Comparison of ENCODE assay signal across 9 mouse cellular contexts in the genomic region with DNA sequence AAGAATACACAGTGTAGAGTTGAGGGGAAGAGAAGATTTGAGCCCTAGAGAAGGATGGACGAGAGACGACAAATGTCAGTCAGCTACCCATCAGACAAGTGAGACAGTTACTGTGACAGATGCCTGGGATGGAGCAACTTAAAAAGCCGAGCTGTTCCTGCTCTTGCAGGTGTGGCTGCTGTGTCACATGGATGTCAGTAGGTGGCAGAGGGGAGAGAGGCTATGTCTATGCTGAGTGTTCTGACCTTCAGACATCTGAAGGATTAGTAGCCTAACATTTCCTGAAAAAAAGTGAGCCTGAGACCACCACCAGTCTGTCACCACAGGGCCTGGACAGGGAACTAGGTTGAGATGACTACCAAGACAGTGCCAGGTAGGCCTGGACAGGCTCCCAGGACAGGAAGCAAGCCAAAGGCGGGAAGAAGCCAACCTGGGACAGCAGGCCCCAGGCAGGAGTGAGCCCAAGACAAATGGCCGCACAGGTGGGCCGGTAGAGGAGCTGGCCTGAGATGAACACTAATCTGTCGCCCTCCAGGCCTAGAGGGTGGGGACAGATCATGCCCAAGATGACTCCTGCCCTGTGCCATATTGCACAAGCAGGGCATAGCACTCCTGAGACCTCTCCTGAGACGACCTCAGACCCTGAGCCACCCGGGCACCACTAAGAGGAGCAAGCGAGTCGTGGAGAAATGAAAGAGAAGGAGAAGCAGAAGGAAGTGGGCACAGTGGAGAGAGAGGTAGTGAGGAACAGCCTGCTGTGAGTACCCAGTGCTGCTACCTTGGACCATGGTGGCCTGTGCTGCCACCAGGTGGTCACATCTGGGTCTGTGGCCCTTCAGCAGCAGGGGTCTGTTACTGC. TPM values are rescaled to one million over a fixed set of nuclear protein-coding genes. Genes with fewer than 3 reads are reported as not detected.
DNase-seq lines count a peak whose midpoint lies in the region; ATAC-seq and TF ChIP-seq lines count a peak whose summit lies in the region.
"Had no signal": no experiment of that assay in that cellular context is flagged by ENCODE, and none has a peak within 500 bp of the region (broad histone marks: within the 10 kb centered on the region; RNA-seq: fewer than 3 reads in every experiment).

No protein-coding gene starts in this region.

- DNase-seq in forebrain, embryonic 11.5 days (ENCODE audit: low spot score), result no peak
- DNase-seq in CH12.LX (ENCODE audit: extremely low read depth), result peak; percentile 69
- DNase-seq in cerebellum, postnatal 25 days, result peak; percentile 87 to 88
- no peak for DNase-seq in left cerebral cortex, adult 8-10 months (ENCODE audit: low spot score in 2 of 2)
- no peak for DNase-seq in frontal cortex, postnatal 25 days (ENCODE audit: low spot score in 2 of 2)

- H3K9ac ChIP-seq in forebrain, embryonic 11.5 days (ENCODE audit: low read length), result no peak overlapping the region
- no peak overlapping the region for H3K9ac ChIP-seq in forebrain, embryonic 16.5 days (replicated peaks; ENCODE audit: low read depth, low read length)
- H3K9ac ChIP-seq in CH12.LX (ENCODE audit: insufficient read depth, low read depth), result no peak overlapping the region
- 0 out of 2 replicates have a peak overlapping the region, but pooled peaks have one; percentile 6 for H3K9ac ChIP-seq in hindbrain, embryonic 16.5 days (ENCODE audit: low read depth, low read length)
- no peak overlapping the region for H3K9ac ChIP-seq in midbrain, embryonic 16.5 days (ENCODE audit: low read depth, low read length)

- H3K4me3 ChIP-seq in forebrain, embryonic 11.5 days (ENCODE audit: low read depth, low read length), result no peak overlapping the region
- no peak overlapping the region for H3K4me3 ChIP-seq in forebrain, embryonic 16.5 days (replicated peaks; ENCODE audit: low read length)
- no peak overlapping the region for H3K4me3 ChIP-seq in CH12.LX (replicated peaks in 1 of 3; ENCODE audit: low read depth in 2 of 3, low read length in 2 of 3, poor library complexity in 1 of 3)
- H3K4me3 ChIP-seq in hindbrain, embryonic 16.5 days (ENCODE audit: low read length), result no peak overlapping the region
- H3K4me3 ChIP-seq in midbrain, embryonic 16.5 days (ENCODE audit: low read depth, low read length), result no peak overlapping the region

- TF ChIP-seq POLR2A in CH12.LX (IDR thresholded peaks at IDR 0.05; ENCODE audit: low read depth, low read length), result no peak

- no peaks in the 10 kb centered on the region for H3K36me3 ChIP-seq in forebrain, embryonic 11.5 days (ENCODE audit: control insufficient read depth, insufficient read depth, low read length)
- H3K36me3 ChIP-seq in forebrain, embryonic 16.5 days (ENCODE audit: control insufficient read depth, insufficient read depth), result no peaks in the 10 kb centered on the region
- H3K36me3 ChIP-seq in CH12.LX (replicated peaks in 1 of 2; ENCODE audit: control insufficient read depth in 1 of 2, insufficient read depth in 1 of 2, low read length in 1 of 2), result no peaks in the 10 kb centered on the region
- H3K36me3 ChIP-seq in hindbrain, embryonic 16.5 days (ENCODE audit: control insufficient read depth, insufficient read depth, low read length), result no peaks in the 10 kb centered on the region
- H3K36me3 ChIP-seq in midbrain, embryonic 16.5 days (ENCODE audit: control insufficient read depth, insufficient read depth, low read length), result no peaks in the 10 kb centered on the region

- no peak for TF ChIP-seq EP300 in CH12.LX (IDR thresholded peaks at IDR 0.05; ENCODE audit: low read length)

- peak; percentile 37; the same call in 1 of the 2 replicates for ATAC-seq in forebrain, embryonic 11.5 days (replicated peaks; ENCODE audit: low FRiP score)
- no peak for ATAC-seq in forebrain, embryonic 16.5 days
- ATAC-seq in hindbrain, embryonic 16.5 days, result peak; percentile 65
- ATAC-seq in midbrain, embryonic 16.5 days, result 0 out of 2 replicates have a peak, but pooled peaks have one; percentile 21

- peak; percentile 73 to 82 for TF ChIP-seq CTCF in CH12.LX (conservative IDR thresholded peaks at IDR 0.05 in 1 of 2, IDR thresholded peaks at IDR 0.05 in 1 of 2; ENCODE audit: low read depth in 2 of 2, low read length in 2 of 2)

- H3K27ac ChIP-seq in forebrain, embryonic 11.5 days (ENCODE audit: low read depth, low read length), result no peak overlapping the region
- no peak overlapping the region for H3K27ac ChIP-seq in forebrain, embryonic 16.5 days (ENCODE audit: low read length)
- H3K27ac ChIP-seq in CH12.LX (ENCODE audit: insufficient read depth, low read depth), result no peak overlapping the region
- H3K27ac ChIP-seq in hindbrain, embryonic 16.5 days (ENCODE audit: low read depth, low read length), result no peak overlapping the region
- no peak overlapping the region for H3K27ac ChIP-seq in midbrain, embryonic 16.5 days (ENCODE audit: low read length)

- in situ Hi-C loops in CH12.LX (cut with MboI; ENCODE audit: low pct_ligation_motif_present, low pct_unique_long_range_greater_than_20kb, low sequenced_read_pairs), result no loop called here

- TF ChIP-seq RAD21 in CH12.LX (IDR thresholded peaks at IDR 0.05; ENCODE audit: low read depth, low read length), result peak; percentile 75

- no peaks in the 10 kb centered on the region for H3K4me1 ChIP-seq in forebrain, embryonic 11.5 days (replicated peaks; ENCODE audit: control insufficient read depth, insufficient read depth, low read length)
- no peaks in the 10 kb centered on the region for H3K4me1 ChIP-seq in forebrain, embryonic 16.5 days (replicated peaks; ENCODE audit: control insufficient read depth, insufficient read depth, low read length)
- H3K4me1 ChIP-seq in CH12.LX (ENCODE audit: control insufficient read depth in 1 of 2, insufficient read depth in 2 of 2), result peaks cover 7 to 16% of the 10 kb centered on the region in 2 experiments
- no peaks in the 10 kb centered on the region for H3K4me1 ChIP-seq in hindbrain, embryonic 16.5 days (ENCODE audit: control insufficient read depth, insufficient read depth, low read depth, low read length)
- no peaks in the 10 kb centered on the region for H3K4me1 ChIP-seq in midbrain, embryonic 16.5 days (ENCODE audit: control insufficient read depth, insufficient read depth, low read length)

- no peaks in the 10 kb centered on the region for H3K79me2 ChIP-seq in CH12.LX (replicated peaks; ENCODE audit: control insufficient read depth, extremely low read depth, insufficient read depth, poor library complexity, severe bottlenecking)

- WGBS in forebrain, embryonic 11.5 days, result 78% methylated on average over 11 of the region's 11 CpGs
- WGBS in forebrain, embryonic 16.5 days, result 83% methylated on average over 11 of the region's 11 CpGs
- 79% methylated on average over 11 of the region's 11 CpGs for WGBS in hindbrain, embryonic 16.5 days
- WGBS in midbrain, embryonic 16.5 days, result 82% methylated on average over 11 of the region's 11 CpGs

- no peak overlapping the region for H3K4me2 ChIP-seq in forebrain, embryonic 11.5 days (ENCODE audit: low read depth, low read length, severe bottlenecking)
- H3K4me2 ChIP-seq in forebrain, embryonic 16.5 days (ENCODE audit: low read length), result no peak overlapping the region
- H3K4me2 ChIP-seq in CH12.LX (ENCODE audit: insufficient read depth, low read depth, poor library complexity, severe bottlenecking), result 0 out of 2 replicates have a peak overlapping the region, but pooled peaks have one; percentile 7
- H3K4me2 ChIP-seq in hindbrain, embryonic 16.5 days (ENCODE audit: low read length), result no peak overlapping the region
- no peak overlapping the region for H3K4me2 ChIP-seq in midbrain, embryonic 16.5 days (ENCODE audit: low read length)

- dilution Hi-C loops in CH12.LX (cut with MboI; ENCODE audit: extremely low pct_ligation_motif_present, extremely low pct_unique_long_range_greater_than_20kb, low sequenced_read_pairs), result no loop called here

- no peaks in the 10 kb centered on the region for H3K9me3 ChIP-seq in forebrain, embryonic 11.5 days (ENCODE audit: control insufficient read depth, low read length)
- H3K9me3 ChIP-seq in forebrain, embryonic 16.5 days (ENCODE audit: control insufficient read depth, low read length), result no peaks in the 10 kb centered on the region
- no peaks in the 10 kb centered on the region for H3K9me3 ChIP-seq in CH12.LX (replicated peaks; ENCODE audit: low read length)
- H3K9me3 ChIP-seq in hindbrain, embryonic 16.5 days (ENCODE audit: control insufficient read depth, low read length), result no peaks in the 10 kb centered on the region
- no peaks in the 10 kb centered on the region for H3K9me3 ChIP-seq in midbrain, embryonic 16.5 days (replicated peaks; ENCODE audit: control insufficient read depth, low read length, poor library complexity, severe bottlenecking)

- H3K27me3 ChIP-seq in forebrain, embryonic 11.5 days (ENCODE audit: control insufficient read depth, insufficient read depth, low read length), result no peaks in the 10 kb centered on the region
- H3K27me3 ChIP-seq in forebrain, embryonic 16.5 days (replicated peaks; ENCODE audit: control insufficient read depth, insufficient read depth, low read length), result no peaks in the 10 kb centered on the region
- H3K27me3 ChIP-seq in CH12.LX (replicated peaks), result no peaks in the 10 kb centered on the region
- H3K27me3 ChIP-seq in hindbrain, embryonic 16.5 days (replicated peaks; ENCODE audit: control insufficient read depth, insufficient read depth, low read length), result no peaks in the 10 kb centered on the region
- no peaks in the 10 kb centered on the region for H3K27me3 ChIP-seq in midbrain, embryonic 16.5 days (ENCODE audit: control insufficient read depth, insufficient read depth, low read depth, low read length)

TF ChIP-seq in CH12.LX, 34 proteins besides CTCF, POLR2A, EP300 and RAD21:
- TF ChIP-seq IRF4 (IDR thresholded peaks at IDR 0.05; ENCODE audit: low read depth, low read length), result 0 out of 2 replicates have a peak, but pooled peaks have one; percentile 23
- TF ChIP-seq ELF1 (IDR thresholded peaks at IDR 0.05; ENCODE audit: low read depth, low read length), result 0 out of 2 replicates have a peak, but pooled peaks have one; percentile 26
- TF ChIP-seq BHLHE40 (IDR thresholded peaks at IDR 0.05; ENCODE audit: low read depth, low read length), result no peak
- TF ChIP-seq MAX (IDR thresholded peaks at IDR 0.05; ENCODE audit: low read length), result peak; percentile 38
- no peak for TF ChIP-seq ZKSCAN1 (IDR thresholded peaks at IDR 0.05; ENCODE audit: borderline replicate concordance, low read depth, low read length)
- peak; percentile 64 for TF ChIP-seq SMC3 (IDR thresholded peaks at IDR 0.05; ENCODE audit: low read depth, low read length)

RNA-seq across cellular contexts. Expression of a gene that starts 12.8 kb away (rescaled TPM):
- 0.29 and 0.47 TPM in 2 replicates for polyA plus RNA-seq in forebrain, embryonic 11.5 days (2014; fragmentation: Nextera tagmentation; extraction: Ambion mirVana)
- polyA plus RNA-seq in forebrain, embryonic 16.5 days (2015; fragmentation: Nextera tagmentation; extraction: Ambion mirVana), result not detected in 2 replicates
- total RNA-seq in CH12.LX (2012; rRNA removed) (0.13 TPM in 2 replicates), CH12.LX (2014; rRNA removed) (not detected in 2 replicates)
- polyA plus RNA-seq in CH12.LX (2012; ENCODE audit: insufficient read length, low read depth), result 0.27 TPM in 1 of 2 replicates, not detected in the other
- 0.10 and 0.18 TPM in 2 replicates for polyA plus RNA-seq in hindbrain, embryonic 16.5 days (2015; fragmentation: Nextera tagmentation; extraction: Ambion mirVana)
- polyA plus RNA-seq in midbrain, embryonic 16.5 days (2015; fragmentation: Nextera tagmentation; extraction: Ambion mirVana), result 0.09 TPM in 1 of 2 replicates, not detected in the other
- total RNA-seq in left cerebral cortex, adult 8-10 months (2022), result not detected
- polyA plus RNA-seq: intestine, embryonic 14.5 days had no signal

Comparison
In these comparisons a context has a peak if more than half of its experiments do, and no peak if none do; other contexts are left out.
1. DNase-seq: peak in CH12.LX (single experiment) and cerebellum, postnatal 25 days (2 of 2); none in forebrain, embryonic 11.5 days (single experiment), left cerebral cortex, adult 8-10 months (0 of 2) and frontal cortex, postnatal 25 days (0 of 2).